Mouse (Mus musculus) lung, embryonic 16.5 days (tissue): ENCODE results near the gene Kcnk5. TPM values are rescaled to one million over a fixed set of nuclear protein-coding genes. Genes with fewer than 3 reads are reported as not detected.

Experiments
- ATAC-seq: fragments of 200-750 bp; cut with Nextera tagmentation; 2 replicates; pipeline ENCODE4 v1.8.0; 2017; ENCODE audit warnings: low read depth, mild to moderate bottlenecking, moderate library complexity
- H3K27ac ChIP-seq: fragments of 300-500 bp; sonication (generic); 2 replicates; pipeline ENCODE4 v1.5.1; 2014; ENCODE audit warnings: mild to moderate bottlenecking, control low read depth, low read length
- H3K27me3 ChIP-seq: fragments of 300-500 bp; sonication (generic); 2 replicates; pipeline ENCODE4 v1.6.1; 2014; ENCODE audit warnings: low read depth, low read length, mixed read lengths; ENCODE audit not compliant: control insufficient read depth, insufficient read depth
- H3K36me3 ChIP-seq: fragments of 300-500 bp; sonication (generic); 2 replicates; pipeline ENCODE4 v1.6.1; 2014; ENCODE audit warnings: low read length; ENCODE audit not compliant: control insufficient read depth, insufficient read depth
- H3K4me1 ChIP-seq: fragments of 300-500 bp; sonication (generic); replicated peaks from 2 replicates; pipeline ENCODE4 v1.6.1; 2014; ENCODE audit warnings: low read length, mixed read lengths; ENCODE audit not compliant: control insufficient read depth, insufficient read depth
- H3K4me2 ChIP-seq: fragments of 300-500 bp; sonication (generic); 2 replicates; pipeline ENCODE4 v1.6.1; 2014; ENCODE audit warnings: low read depth, low read length, control low read depth
- H3K4me3 ChIP-seq: fragments of 300-500 bp; sonication (generic); 2 replicates; pipeline ENCODE4 v1.5.1; 2014; ENCODE audit warnings: mild to moderate bottlenecking, low read length, control low read depth
- H3K9ac ChIP-seq: fragments of 300-500 bp; sonication (generic); 2 replicates; pipeline ENCODE4 v1.6.1; 2014; ENCODE audit warnings: low read length, control low read depth
- H3K9me3 ChIP-seq: fragments of 300-500 bp; sonication (generic); 2 replicates; pipeline ENCODE4 v1.6.1; 2016; ENCODE audit warnings: low read length; ENCODE audit not compliant: control insufficient read depth
- WGBS: fragments of 180-500 bp; shearing (Covaris S2); extraction: QIAGEN DNeasy Blood & Tissue Kit; methylation state at CpG from one replicate; pipeline ENCODE4 v1.1.7; 2014; 5-methylcytosine and 5-hydroxymethylcytosine counted together
- polyA plus RNA-seq: library from polyadenylated mRNA; unstranded; fragments of >200 nt; fragmentation: Nextera tagmentation; extraction: Ambion mirVana; gene quantifications from 2 replicates; pipeline ENCODE4 v1.2.1, GENCODE M21; 2015

The Kcnk5 gene
- polyA plus RNA-seq, 1 experiment from 2014 or later, result 14.2 TPM

GRCm38 (mm10) chr14:20148514-20148913 is 33.1 kb downstream of the Kcnk5 start:
- WGBS, result 83% methylated on average over 11 of the region's 11 CpGs
- ATAC-seq, result no peak
- no peaks in the 10 kb centered on the region for H3K27me3 ChIP-seq
- H3K9me3 ChIP-seq, result no peaks in the 10 kb centered on the region
- peaks cover 2% of the 10 kb centered on the region; the same call in 1 of the 2 replicates for H3K4me1 ChIP-seq
- no peak overlapping the region for H3K27ac ChIP-seq
- no peak overlapping the region for H3K4me3 ChIP-seq
- peaks cover 13% of the 10 kb centered on the region for H3K36me3 ChIP-seq
- H3K9ac ChIP-seq, result no peak overlapping the region
- H3K4me2 ChIP-seq, result no peak overlapping the region

DNA sequence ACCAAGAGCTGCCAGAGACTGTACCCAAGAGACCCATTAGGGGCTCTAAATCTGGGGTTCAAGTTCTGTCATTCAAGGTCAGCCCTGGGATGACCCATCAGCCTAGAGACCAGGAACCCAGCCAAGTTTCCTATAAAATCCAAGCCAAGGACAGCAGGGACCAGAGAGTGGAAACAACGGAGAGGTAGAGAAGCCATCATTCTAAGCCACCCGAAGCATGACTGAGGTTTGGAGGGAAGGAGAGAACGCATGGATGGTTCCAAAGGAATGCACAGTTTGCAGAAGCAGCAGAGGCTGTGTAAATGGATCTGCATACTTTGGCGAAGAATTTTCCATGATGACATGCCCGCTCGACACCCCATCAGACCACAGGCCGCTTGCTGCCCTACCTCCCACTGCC is 33.8 kb downstream of the Kcnk5 start:
- no peak overlapping the region for H3K27ac ChIP-seq
- peaks cover 2% of the 10 kb centered on the region; the same call in 1 of the 2 replicates for H3K4me1 ChIP-seq
- H3K4me3 ChIP-seq, result no peak overlapping the region
- H3K4me2 ChIP-seq, result no peak overlapping the region
- 77% methylated on average over 7 of the region's 7 CpGs for WGBS
- H3K9me3 ChIP-seq, result no peaks in the 10 kb centered on the region
- ATAC-seq, result no peak
- H3K9ac ChIP-seq, result no peak overlapping the region
- H3K27me3 ChIP-seq, result no peaks in the 10 kb centered on the region
- peaks cover 13% of the 10 kb centered on the region for H3K36me3 ChIP-seq

GRCm38 (mm10) chr14:20144093-20144492 is 37.5 kb downstream of the Kcnk5 start:
- H3K4me3 ChIP-seq, result no peak overlapping the region
- peaks cover 2% of the 10 kb centered on the region; the same call in 1 of the 2 replicates for H3K4me1 ChIP-seq
- peaks cover 25% of the 10 kb centered on the region for H3K36me3 ChIP-seq
- no peak overlapping the region for H3K27ac ChIP-seq
- no peak overlapping the region for H3K4me2 ChIP-seq
- no peaks in the 10 kb centered on the region for H3K27me3 ChIP-seq
- no peak for ATAC-seq
- WGBS, result 63% methylated on average over 4 of the region's 4 CpGs
- H3K9ac ChIP-seq, result no peak overlapping the region
- no peaks in the 10 kb centered on the region for H3K9me3 ChIP-seq

DNA sequence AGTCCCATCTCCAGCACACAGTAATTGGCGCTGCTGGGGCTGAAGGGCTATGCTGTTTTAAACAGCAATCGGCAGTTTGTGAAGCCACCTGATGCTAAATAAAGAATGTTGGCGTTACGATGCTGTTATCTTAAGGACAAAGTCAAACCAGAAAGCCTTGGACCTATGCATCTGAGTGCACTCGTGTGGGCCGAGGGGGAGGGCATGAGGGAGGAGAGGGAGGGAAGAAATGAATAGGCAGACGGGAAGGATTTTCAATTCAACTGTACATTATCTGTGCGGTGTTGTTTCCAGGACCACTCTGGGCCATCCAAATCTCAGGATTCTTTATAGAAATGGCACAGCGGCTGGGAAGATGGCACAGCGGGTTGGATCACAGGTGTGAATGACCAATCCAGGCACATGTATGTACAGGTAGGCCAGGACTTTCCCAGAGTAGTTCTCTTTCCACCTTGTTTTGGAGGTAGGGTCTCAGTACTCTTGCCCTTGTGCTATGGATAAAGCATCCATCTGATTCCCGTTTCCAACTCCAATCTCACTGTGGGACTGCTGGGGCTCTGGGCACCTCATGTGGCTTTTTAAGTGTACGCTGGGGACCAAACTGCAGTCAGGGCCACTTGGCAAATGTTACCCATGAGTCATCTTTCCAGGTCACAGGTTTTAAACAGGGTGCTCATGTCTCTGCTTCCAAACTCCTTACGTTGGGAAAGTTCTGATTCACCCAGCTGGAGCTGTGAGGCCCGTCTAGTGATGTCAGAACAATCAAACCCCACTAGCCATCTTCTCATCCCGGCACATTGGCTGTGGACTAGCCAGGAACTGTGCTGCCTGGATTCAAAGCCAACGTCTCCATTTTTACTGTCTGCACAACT is 42.9 kb downstream of the Kcnk5 start, which contains the start of gene Saysd1:
Gene Saysd1, minus strand, starts transcription at position 51 of the 872 bp plus-strand sequence.
- no peak for ATAC-seq

DNA sequence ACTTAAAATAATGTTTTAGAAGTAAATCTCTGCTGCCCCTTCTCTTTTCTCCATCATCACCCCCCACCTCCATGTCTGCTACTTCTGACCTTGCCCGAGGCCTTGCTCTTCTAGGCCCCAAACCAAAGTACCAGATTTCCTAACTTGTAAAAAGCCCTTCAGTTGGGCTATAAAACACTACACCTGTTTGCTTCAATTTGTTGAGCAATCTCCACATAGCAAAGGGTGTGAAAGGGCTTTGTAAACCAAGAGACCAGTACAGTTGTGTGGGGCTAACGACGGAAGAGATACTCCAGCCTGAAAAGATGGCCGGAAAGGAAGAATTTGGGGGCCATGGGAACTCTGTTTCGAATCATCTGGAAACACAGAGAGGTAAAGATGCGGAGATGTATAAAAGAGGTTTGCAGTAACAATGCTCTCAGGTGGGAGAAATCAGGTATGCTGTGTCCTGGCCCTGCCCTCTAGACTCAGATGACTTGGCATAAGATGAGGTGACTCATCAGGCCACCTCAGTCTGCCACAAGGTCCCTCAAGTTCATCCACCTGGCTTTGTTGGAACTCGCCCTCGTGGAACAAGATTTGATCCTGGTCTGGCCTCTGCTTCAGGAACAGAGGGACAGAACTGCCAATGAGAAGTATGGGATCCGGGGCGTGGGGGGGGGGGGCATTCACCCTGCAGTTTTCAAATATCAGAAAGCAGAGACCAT is 46.5 kb downstream of the Kcnk5 start:
- no peaks in the 10 kb centered on the region for H3K9me3 ChIP-seq
- no peak overlapping the region for H3K4me2 ChIP-seq
- no peak overlapping the region for H3K9ac ChIP-seq
- no peaks in the 10 kb centered on the region for H3K36me3 ChIP-seq
- whole genome bisulfite sequencing, result 75% methylated on average over 10 of the region's 10 CpGs
- H3K4me1 ChIP-seq, result no peaks in the 10 kb centered on the region
- no peak for ATAC-seq
- no peak overlapping the region for H3K27ac ChIP-seq
- H3K27me3 ChIP-seq, result no peaks in the 10 kb centered on the region
- H3K4me3 ChIP-seq, result no peak overlapping the region

More for the DNA sequence above, 42.9 kb downstream of the Kcnk5 start, which contains the start of gene Saysd1:
- Histone ChIP-seq H3K4me2 (no peak within 1 kb of the TSS), H3K4me1 (no peaks in the 10 kb centered on the region), H3K27ac (no peak within 1 kb of the TSS), H3K9ac (no peak within 1 kb of the TSS), H3K9me3 (no peaks in the 10 kb centered on the region), H3K27me3 (no peaks in the 10 kb centered on the region), H3K36me3 (peaks cover 12% of the 10 kb centered on the region; the same call in 1 of the 2 replicates), H3K4me3 (no peak within 1 kb of the TSS)
- 83% methylated on average over 16 of the region's 16 CpGs for WGBS

- Histone ChIP-seq H3K4me1 (no peaks in the 10 kb centered on the region), H3K27ac (no peak overlapping the region), H3K9me3 (no peaks in the 10 kb centered on the region), H3K36me3 (no peaks in the 10 kb centered on the region), H3K9ac (no peak overlapping the region), H3K27me3 (no peaks in the 10 kb centered on the region), H3K4me3 (no peak overlapping the region), H3K4me2 (no peak overlapping the region)
- 75% methylated on average over 6 of the region's 6 CpGs for WGBS
- ATAC-seq, result no peak
These were observed 53.4 kb downstream of the Kcnk5 start for GRCm38 (mm10) chr14:20128162-20128561.

DNA sequence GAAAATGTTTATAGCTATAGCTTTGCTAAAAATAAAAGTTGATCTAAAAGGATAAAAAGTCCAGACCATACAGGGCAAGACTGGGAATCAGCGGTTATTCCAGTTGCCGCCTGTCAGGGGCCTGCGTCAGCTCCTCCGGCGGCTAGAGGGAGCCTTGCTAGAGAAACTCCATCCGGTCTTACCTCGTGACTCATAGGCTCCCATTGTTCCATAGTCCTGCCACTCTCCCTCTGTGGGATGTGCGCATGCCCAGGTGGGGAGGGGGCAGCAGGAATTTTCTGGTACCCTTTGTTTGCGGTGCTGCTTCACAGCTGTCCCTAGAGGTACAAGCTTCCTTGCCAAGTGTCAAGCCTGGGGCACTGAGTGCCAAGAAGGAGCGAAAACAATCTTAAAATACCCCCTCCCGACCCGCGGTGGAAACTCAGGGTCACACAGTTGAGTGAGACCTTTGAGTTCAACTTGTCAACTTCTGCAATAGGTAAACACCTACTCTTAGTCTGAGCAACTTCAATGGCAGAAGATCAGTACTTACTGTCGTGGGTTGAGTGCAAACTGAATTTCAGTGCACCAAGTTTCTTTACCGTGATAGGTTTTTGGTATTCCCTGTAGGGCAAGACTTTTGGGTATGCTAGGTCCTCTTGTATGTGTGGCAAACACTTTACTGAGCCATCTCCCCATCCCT is 54.1 kb downstream of the Kcnk5 start:
- ATAC-seq, result no peak
- no peaks in the 10 kb centered on the region for H3K9me3 ChIP-seq
- no peak overlapping the region for H3K27ac ChIP-seq
- WGBS, result 74% methylated on average over 15 of the region's 15 CpGs
- H3K9ac ChIP-seq, result no peak overlapping the region
- H3K36me3 ChIP-seq, result no peaks in the 10 kb centered on the region
- no peak overlapping the region for H3K4me2 ChIP-seq
- H3K4me1 ChIP-seq, result no peaks in the 10 kb centered on the region
- no peaks in the 10 kb centered on the region for H3K27me3 ChIP-seq
- no peak overlapping the region for H3K4me3 ChIP-seq

GRCm38 (mm10) chr14:20120868-20121267 is 60.7 kb downstream of the Kcnk5 start:
- Histone ChIP-seq H3K9me3 (no peaks in the 10 kb centered on the region), H3K4me2 (no peak overlapping the region), H3K36me3 (no peaks in the 10 kb centered on the region), H3K27ac (no peak overlapping the region), H3K4me1 (no peaks in the 10 kb centered on the region; the same call in 1 of the 2 replicates), H3K27me3 (no peaks in the 10 kb centered on the region), H3K9ac (no peak overlapping the region), H3K4me3 (no peak overlapping the region)
- peak; percentile 32; the same call in 1 of the 2 replicates for ATAC-seq
- 46% methylated on average over 5 of the region's 5 CpGs for WGBS

- H3K9ac ChIP-seq, result no peak overlapping the region
- H3K36me3 ChIP-seq, result no peaks in the 10 kb centered on the region
- no peak overlapping the region for H3K27ac ChIP-seq
- no peaks in the 10 kb centered on the region for H3K27me3 ChIP-seq
- H3K4me1 ChIP-seq, result no peaks in the 10 kb centered on the region; the same call in 1 of the 2 replicates
- H3K9me3 ChIP-seq, result no peaks in the 10 kb centered on the region
- 89% methylated on average over 11 of the region's 11 CpGs for WGBS
- H3K4me3 ChIP-seq, result no peak overlapping the region
- no peak overlapping the region for H3K4me2 ChIP-seq
- no peak for ATAC-seq
These were observed 61.6 kb downstream of the Kcnk5 start for GRCm38 (mm10) chr14:20120012-20120411.
